Mouse (Mus musculus) MEL (cell line): ENCODE measurements at regions not wholly inside any gene's neighbourhood (a gene's known extent, or its start where the extent isn't known, plus 50 kb on each side); places are given as distances from the start of the nearest gene placed in this dataset.

Experiments
- GABPA ChIP-seq: IDR thresholded peaks from 2 replicates; pipeline ENCODE4 v1.6.1; 2012; ENCODE audit warnings: low read depth, mild to moderate bottlenecking, inconsistent platforms, low read length, improper control_type of control experiment, moderate library complexity
- GATA1 ChIP-seq: IDR thresholded peaks from 2 replicates; pipeline ENCODE4 v1.6.1; 2011; ENCODE audit warnings: low read depth, low read length, improper control_type of control experiment
- MAZ ChIP-seq: IDR thresholded peaks from 2 replicates; pipeline ENCODE4 v1.6.1; 2012; ENCODE audit warnings: low read depth, mild to moderate bottlenecking, inconsistent platforms, low read length, improper control_type of control experiment

GRCm38 (mm10) chrX:131312326-131312725, 1562.8 kb downstream of the Diaph2 start:
- TF ChIP-seq GABPA = no peak
- no peak for TF ChIP-seq GATA1
- TF ChIP-seq MAZ = no peak
